Mouse (Mus musculus) pancreas, adult 10 weeks (tissue): ENCODE results near the gene Olfr884. TPM values are rescaled to one million over a fixed set of nuclear protein-coding genes. Genes with fewer than 3 reads are reported as not detected.

Source experiments
- polyA plus RNA-seq: library from polyadenylated mRNA; stranded (reverse); fragments of 350-450 nt; fragmentation: Illumina TruSeq; extraction: RNeasy Lipid Tissue Mini Kit (QIAGEN cat#74804); gene quantifications from one replicate; pipeline ENCODE4 v1.2.3, GENCODE M21; 2015; ENCODE audit warnings: low read depth, low replicate concordance; ENCODE audit not compliant: insufficient read depth

Olfr884 gene
- polyA plus RNA-seq: not detected

GRCm38 (mm10) chr9:38046255-38046654 is at the start of gene Olfr884:
Gene Olfr884 (plus strand): TSS chr9:38046555.

GRCm38 (mm10) chr9:38025508-38025907 is 20.8 kb upstream of the Olfr884 start, which contains the start of gene Olfr883:
Gene Olfr883 (plus strand): TSS chr9:38025808.

GRCm38 (mm10) chr9:38061022-38061421 is 14.7 kb downstream of the Olfr884 start, which contains the start of gene Olfr885:
Gene Olfr885 (plus strand): TSS chr9:38061322.

GRCm38 (mm10) chr9:38083772-38084171 is 37.4 kb downstream of the Olfr884 start, which contains the start of gene Olfr887:
Gene Olfr887 (plus strand): TSS chr9:38084072.

Other genes with a start within 250 kb of the Olfr884 start
- gene Olfr876, start 243.5 kb upstream of the Olfr884 start, polyA plus RNA-seq: not detected
- gene Olfr877, start 192.3 kb upstream of the Olfr884 start, polyA plus RNA-seq: not detected
- gene Olfr145, start 149.8 kb upstream of the Olfr884 start, polyA plus RNA-seq: not detected
- not detected for gene Olfr878, start 128.7 kb upstream of the Olfr884 start, polyA plus RNA-seq
- not detected for gene Olfr881, start 54.7 kb upstream of the Olfr884 start, polyA plus RNA-seq
- not detected for gene Olfr883, start 20.7 kb upstream of the Olfr884 start, polyA plus RNA-seq
- not detected for gene Olfr885, start 14.8 kb downstream of the Olfr884 start, polyA plus RNA-seq
- gene Olfr887, start 37.5 kb downstream of the Olfr884 start, polyA plus RNA-seq: not detected
- gene Olfr888, start 61.6 kb downstream of the Olfr884 start, polyA plus RNA-seq: not detected
- gene Olfr889, start 68.6 kb downstream of the Olfr884 start, polyA plus RNA-seq: not detected
- not detected for gene Olfr890, start 96.0 kb downstream of the Olfr884 start, polyA plus RNA-seq
- not detected for gene Olfr891, start 134.3 kb downstream of the Olfr884 start, polyA plus RNA-seq
- not detected for gene Olfr893, start 161.8 kb downstream of the Olfr884 start, polyA plus RNA-seq
- not detected for gene Olfr894, start 171.5 kb downstream of the Olfr884 start, polyA plus RNA-seq
- not detected for gene Olfr143, start 206.2 kb downstream of the Olfr884 start, polyA plus RNA-seq
- not detected for gene Olfr895, start 221.3 kb downstream of the Olfr884 start, polyA plus RNA-seq
- not detected for gene Olfr896-ps1, start 244.6 kb downstream of the Olfr884 start, polyA plus RNA-seq